Mouse (Mus musculus) Muller cell, postnatal 12 days (primary cell): ENCODE data around the gene Xrcc3.

Source experiments
- DNase-seq: peaks from one replicate; pipeline ENCODE4 v3.0.0-alpha.2; 2015; ENCODE audit errors: inconsistent ontology term

Xrcc3 gene

DNA sequence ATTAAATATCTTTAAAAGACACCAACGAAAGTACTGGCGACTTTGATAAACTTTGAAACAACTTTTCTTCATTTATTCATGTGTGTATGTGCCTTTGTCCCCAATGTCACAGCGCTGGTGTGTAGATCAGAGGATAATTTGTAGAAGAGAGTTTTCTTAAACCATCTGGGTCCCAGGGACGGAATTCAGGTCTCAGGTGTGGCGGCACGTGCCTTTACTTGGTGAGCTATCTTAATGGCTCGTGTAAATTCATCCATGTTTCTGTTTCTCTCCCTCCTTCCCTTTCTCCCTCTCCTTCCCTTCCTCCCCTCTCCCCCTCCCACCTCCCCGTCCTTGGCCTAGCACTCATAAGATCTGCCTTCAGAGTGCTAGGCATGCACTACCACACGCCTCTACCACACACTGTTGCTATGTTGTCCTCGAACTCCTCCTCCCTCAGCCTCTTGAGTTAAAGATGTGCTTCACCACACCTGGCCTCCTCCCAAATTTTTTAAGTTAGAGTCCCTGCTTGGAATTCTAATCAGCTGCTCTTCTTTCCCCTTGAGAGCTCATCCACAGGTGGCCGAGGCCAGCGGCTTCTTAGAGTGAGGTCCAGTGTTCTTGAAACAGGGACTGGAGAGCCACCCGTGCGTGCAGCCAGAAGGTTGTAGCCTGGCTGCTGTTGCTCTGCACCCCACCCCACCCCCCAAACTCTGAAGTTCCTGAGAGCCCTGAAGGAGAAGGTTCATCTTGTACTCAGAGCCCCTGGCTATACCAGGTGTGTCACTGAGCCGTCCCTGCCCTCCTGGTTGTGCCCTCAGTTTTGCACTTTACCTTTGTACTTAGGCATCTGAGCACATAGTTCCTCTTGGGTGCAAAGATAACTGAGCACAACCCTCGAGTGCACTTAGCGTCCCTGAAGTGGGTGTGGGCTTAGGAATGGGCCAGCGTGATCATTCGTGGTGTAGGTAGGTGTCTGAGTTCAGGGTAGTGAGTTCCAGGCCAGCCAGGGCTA lies 1.4 kb upstream of the Xrcc3 start:
- DNase-seq = peak; percentile 20

DNA sequence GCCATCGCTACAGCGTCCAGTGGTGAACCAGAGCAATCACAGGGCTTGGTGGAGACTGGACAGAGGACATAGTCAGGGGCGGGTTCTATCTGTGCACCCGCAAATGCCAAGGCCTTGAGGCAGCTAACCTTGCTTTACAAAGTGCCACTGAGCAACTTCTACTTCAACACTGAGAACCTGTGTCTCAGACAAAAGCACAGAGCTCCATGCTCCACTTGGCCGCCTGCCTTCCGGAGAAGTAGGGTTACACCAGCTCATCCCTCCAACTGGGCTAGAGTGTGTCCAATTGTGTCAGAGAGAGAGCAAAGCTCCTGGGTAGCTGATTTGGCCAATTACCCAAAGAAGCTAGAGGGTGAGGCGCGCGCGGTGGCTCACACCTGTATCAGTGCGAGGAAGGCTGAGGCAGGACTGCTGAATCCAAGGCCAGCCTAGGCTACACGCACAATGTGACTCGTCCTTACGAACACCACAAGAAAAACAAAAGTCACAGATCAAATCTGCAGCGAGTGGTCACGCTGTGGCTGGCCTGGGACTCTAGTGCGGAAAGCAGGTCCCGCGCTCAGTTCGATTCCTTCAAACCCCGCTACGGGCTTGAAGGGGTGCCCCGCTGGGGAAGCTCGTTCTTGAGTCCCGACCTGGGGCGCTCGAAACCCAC lies 435 bp downstream of the Xrcc3 start:
- DNase-seq = peak; percentile 55

DNA sequence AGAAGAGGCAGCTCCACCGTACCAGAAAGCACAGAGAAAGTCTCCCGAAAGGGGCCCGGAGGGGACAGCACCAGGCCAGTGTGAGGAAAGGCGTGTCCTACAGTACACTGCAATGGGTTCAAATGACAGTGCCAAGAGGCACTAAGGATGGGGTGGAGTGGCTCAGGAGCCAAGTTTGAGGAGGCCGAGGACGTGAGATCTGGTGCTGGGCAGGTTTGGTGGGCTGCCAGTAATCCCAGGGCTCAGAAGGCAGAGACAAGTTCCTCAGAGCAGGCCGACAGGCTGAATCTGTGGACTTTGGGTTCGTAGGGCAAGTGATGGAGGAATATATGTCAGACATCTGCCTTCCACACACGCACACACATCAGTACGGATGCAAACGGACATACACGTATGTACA lies 1.1 kb downstream of the Xrcc3 start:
- DNase-seq = no peak

DNA sequence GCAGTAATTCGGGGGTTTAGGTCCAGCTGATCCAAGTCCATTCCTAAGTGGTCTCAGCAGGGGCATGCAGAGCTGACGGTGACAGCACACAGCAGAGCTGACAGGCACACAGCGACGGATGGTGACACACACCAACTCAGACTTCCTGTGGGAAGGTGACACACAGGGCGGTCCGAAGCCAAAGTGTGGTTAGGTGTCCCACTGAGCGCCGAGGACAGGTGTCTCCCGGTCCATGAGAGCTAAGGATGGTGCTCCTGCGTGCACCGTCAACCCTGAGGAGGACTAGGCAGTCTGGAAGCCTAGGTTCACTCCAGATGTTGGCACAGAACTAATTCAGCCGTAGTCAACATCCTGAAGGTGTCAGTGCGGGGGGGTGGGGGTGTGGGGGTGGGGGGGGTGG lies 1.6 kb downstream of the Xrcc3 start:
- DNase-seq = no peak

DNA sequence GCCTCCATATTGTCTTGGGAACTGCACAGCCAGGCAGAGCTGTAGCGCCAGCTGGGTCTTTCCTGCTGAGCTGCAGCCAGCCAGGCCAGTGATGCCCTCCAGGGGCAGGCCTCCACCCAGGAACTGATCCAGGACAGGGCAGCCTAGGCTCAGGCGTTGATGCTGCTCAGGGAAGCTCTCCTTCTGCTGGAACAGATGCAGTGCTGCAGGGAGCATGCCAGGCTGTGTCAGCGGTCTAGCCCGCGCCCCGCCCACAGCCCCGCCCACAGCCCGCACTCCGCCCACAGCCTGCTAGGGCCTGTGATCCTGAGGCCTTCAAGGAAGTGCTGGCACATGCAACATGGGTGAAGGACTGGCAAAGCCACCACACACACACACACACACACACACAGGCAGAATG lies 3.9 kb downstream of the Xrcc3 start:
- peak; percentile 90 for DNase-seq

DNA sequence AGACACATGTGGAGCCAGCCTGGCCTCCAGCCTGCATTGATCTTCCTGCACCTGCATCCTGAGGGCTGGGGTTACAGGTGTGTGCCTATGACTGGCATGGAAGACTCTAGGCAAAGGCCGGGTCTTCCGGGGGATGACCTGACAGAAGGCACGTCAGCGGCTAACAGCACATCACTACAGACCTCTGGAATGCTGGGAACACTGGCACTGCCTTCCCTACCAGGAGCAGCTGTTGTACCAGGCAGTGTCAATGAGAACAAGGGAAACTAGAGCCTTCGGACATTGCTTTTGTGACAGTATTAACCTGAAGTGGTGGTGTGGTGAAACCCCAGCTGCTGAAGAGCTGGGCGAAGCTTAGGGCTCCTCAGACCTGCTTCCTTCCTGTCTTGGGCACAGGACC lies 4.9 kb downstream of the Xrcc3 start:
- DNase-seq = no peak

DNA sequence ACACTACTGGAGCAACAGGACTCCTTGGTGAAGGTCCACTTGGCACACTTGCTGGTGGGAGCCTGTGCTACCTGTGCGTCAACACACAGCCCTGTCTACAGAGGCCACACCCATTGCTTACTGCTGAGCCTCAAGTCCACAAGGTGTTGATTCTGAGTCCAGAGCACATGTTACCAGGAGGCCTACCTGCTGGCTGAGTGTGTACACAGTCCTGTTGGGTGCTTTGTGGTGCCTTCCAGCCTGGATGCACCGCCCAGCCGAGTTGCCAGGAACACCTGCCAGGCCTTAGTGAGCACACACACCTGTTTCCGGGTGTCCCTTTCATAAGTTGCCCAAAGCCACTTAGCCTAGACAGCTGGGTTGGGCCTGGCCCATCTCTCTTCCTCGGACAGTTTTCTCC lies 10.1 kb downstream of the Xrcc3 start:
- no peak for DNase-seq

DNA sequence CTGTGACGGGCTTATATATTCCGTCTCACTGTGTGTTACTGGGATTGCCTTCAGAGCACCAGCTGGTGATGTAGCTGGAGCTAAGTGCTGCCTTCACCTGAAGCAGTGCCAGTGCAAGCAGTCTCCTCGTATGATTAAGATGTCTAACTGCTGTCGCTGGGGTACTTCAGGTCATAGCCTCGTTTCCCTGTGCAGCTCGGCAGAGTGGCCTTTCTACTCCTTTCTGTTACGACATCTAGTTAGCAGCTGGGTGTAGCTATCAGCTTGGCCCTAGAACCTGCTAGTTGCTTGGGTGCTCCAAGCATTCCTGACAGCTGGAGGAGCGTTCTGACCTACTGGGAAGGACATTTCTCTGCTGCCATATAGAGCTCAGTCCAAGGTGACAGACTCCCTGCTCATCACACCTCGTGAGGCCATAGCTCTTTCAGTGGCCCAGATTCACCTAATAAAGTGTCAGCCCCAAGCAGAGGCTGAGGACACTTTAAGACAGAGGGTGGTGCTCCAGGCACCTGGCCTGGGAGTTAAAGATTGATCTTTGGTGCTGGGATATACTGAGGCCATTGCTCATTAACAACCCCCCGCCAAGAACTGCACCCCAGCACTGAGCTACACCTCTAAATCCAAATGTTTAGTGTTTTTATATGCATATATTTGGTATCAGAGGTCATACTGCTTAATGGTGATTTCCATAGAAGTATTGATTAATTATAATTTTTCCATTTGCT lies 13.1 kb downstream of the Xrcc3 start:
- DNase-seq = no peak

DNA sequence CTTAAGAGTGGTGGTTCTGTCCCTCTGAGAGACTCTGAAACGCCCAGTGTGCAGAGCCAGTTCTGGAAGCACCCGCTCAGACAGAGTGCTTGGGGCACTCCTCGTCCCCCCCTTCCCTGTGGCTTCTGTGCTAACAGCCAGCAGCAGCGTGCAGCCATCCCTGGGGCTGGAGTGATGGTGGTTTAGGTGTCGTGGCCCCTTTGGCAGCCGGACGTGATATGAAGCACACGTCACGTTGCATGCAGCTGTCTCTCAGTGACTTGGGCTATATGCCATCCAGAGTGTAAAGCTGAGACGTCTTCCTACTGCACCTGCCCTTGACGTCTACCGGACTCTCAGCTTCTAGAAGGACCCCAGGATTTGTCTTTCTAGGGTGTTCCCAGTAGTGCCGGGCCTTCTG lies 15.2 kb downstream of the Xrcc3 start:
- no peak for DNase-seq

DNA sequence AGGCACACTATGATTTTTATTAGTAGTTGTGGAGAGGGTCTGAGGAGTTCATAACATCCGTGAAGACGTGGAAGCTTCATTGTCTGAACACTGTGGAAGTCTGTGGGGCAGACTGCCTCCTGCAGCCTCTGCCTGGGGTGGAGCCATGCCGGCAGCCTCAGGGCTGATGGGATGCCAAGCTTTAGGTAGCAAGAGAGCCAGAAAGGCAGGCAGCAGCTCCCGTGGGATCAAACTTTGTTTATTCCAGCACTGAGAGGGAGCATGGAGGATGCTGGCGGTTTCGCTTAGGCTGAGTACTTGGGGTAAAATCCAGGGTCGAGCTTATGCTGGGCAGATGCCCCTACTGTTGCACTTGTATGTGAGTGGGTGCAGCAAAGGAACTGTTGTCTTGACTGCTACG lies 16.4 kb downstream of the Xrcc3 start:
- DNase-seq = no peak

DNA sequence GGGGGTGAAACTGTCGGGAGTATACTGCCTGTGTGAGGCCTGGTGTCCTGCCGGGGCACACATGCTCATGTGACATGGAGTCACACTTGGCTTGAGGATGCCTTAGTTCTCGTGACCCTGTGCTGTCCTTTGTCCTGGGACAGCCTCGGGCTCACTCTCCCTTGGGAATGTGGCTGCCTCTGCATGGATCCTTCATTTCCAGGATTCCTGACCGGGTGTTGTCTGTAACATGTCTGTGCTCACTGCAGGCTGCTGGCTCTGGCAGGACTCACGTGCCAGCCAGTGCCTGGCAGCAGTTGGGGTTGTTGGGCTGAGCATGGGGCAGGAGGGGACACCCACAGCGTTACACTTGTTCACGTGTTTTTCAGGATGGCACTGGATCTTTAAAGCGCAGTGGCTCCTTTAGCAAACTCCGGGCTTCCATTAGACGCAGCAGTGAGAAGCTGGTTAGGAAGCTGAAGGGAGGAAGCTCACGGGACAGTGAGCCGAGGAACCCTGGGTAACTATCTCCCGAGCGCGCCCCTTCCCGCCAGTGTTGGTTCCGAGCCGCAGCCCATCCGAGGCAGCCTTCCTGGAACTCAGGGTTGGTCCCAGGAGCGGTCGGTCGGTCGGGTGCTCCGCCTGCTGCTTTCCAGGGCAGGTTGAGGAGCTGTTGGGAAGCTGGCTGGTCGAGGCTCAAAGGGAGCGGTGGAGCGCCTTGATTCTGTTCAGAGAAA lies 18.3 kb downstream of the Xrcc3 start:
- peak; percentile 45 for DNase-seq

DNA sequence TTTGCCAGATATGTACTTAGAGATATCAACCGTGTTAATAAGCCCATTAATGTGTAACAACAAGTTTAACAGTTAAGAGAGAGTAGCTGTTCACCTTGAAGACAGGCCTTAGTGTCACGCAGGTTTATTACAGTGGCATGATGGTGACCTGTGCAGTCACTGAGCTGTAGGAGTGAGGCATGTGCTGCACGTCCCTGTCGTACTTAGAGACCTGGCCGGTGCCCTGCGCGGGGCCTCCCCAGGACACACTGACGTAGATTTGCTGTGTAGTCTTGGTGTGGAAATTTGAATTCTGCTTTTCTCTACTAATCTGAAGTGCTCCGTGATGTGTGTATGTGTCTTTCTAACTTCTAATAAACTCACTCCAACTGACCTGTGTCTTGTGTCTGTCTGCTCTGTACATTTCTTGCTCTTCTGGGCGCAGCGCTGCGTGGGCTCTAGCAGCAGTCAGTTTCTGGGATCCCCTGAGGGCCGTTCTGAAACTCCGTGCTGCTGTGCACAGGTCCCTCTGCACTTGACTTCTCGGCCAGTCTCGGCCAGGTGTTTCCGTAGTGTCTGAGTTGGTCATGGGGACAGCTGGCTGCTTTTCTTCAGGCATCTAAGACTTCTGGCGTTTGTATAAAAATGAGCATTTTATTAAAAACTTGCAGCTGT lies 19.0 kb downstream of the Xrcc3 start:
- DNase-seq = no peak

DNA sequence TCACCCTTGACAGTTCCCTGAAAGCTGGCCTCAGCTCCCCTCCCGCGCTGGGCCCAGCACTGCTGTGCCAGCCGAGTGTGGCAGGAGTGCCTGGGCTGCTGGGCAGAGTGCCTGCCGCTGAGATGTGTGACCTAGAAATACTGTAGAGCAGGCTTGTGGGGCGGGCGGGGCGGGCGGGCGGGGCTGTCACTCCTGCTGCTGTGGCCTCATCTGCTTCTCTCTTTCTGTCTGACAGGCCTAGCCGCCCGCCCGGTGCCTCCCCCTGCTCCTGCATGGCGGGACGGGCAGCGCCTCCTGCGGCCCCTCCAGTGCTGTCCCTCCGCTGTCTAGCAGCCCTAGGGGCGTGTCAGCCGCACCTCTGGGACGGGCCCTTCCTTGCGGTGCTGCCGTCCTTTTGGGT lies 19.6 kb downstream of the Xrcc3 start:
- DNase-seq = peak; percentile 58

DNA sequence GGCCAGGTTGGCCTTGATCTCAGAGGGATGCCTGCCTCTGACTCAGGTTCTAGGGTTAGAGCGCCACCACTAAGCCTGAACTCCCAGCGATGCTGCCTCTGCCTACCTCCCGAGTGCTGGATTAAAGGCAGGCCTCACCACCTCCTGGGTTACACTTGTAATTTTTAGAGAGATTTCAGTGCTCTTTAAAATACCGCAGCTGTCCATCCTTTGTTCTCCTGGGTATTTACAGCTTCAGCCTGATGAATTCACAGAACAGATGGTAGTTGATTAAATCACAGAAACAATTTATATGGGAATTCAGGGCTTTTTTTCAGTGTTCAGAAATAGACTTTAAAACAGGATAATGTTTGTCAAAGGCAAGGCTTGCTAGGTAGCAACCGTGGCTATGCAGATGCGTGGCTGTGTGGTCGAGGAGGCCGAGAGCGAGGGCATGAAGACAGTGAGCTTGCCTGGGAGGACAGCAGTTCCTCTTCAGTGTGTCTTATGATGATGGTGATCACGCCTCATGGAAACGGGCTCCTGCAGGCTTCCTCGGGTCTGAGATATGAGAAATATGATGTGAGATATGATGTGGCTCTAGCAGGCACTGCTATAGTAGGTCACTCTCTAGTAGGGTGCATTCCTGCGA lies 22.1 kb downstream of the Xrcc3 start:
- DNase-seq = no peak

DNA sequence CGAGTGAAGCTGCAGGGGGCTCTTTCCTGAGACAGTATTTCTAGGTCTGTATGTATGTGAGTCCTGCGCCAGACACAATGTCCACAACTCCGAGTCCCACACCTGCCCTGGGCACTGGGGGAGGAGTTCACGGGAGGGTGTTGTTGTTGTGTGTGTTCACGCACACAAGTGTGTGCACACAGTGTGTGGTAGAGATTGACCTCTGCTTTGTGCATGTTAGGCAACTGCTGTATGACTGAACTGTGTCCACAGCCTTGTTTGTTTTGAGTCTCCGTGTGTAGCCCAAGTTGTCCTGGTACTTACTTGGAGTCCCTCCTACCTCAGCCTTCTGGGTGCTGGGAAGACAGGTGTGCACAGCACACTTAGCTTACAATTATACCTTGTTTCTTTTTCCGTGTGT lies 23.0 kb downstream of the Xrcc3 start:
- DNase-seq = no peak

DNA sequence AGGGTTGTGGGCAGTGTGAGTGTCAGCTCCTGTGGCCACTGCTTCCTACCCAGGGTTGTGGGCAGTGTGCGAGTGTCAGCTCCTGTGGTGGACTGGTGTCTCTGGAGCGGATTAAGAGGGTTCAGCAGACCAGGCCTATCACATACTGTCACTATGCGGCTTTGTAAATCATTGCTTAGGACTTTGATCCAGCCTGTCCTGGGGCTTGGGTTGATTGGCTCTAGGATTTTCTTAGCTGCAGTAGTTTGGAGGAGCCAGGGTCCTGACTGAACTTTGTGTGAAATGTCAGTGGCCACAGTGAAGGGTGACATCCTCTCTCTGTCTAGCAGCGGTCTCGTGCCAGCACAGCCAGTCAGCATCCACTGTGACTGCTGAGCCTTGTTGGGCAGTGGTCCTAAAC lies 23.6 kb downstream of the Xrcc3 start:
- no peak for DNase-seq

DNA sequence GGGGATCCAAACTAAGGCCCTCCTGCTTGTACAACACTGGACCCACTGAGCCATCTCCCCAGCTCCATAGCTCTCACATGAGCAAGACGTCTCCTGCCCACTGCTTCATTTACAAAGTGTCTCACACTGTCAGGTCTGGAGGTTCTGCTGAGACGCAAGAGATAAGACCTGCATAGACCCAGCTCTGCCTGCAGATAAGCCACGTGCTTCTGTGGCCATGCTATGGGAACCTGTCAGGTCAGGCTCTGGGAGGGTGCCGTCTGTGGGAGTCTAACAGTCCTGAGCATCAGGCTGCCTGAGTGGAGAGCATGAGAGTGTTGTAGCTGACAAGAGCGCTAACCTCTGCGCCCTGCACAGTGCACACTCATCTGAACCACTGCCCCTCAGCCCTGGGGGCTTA lies 26.7 kb downstream of the Xrcc3 start:
- DNase-seq = no peak

DNA sequence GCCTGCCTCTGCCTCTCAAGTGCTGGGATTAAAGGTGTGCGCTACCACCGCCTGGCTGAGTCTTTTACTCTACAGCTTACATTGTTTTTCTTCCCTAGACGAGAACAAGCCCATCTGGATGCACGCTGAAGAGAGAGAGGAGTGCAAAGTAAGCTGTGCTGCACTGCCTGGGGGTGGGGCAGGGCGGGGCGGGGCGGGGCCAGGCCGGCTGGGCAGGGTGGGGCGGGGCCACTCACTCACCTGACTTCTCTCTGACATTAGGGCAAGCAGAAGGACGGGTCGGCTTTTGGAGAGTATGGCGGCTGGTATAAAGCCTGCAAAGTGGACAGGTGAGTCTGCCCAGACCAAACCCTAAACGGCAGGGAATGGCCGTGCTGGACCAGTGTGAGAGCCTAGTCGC lies 28.5 kb downstream of the Xrcc3 start:
- no peak for DNase-seq

DNA sequence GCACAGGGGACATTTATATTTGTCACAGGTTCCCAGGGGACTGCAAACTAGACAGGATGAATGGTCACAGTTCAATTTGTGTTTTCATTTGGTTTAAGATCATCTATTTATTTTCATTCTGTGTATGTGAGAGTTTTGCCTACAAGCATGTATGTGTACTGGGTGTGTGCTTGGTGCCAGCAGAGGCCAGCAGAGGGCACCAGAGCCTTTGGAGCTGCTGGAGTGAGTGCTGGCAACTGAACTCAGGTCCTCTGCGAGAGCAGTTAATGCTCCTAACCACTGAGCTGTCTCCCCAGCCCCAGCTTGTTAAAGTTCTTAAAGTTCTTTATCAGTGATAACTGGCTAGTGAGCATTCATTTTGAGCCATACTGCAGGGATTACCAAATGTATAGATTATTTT lies 34.1 kb downstream of the Xrcc3 start:
- DNase-seq = no peak

DNA sequence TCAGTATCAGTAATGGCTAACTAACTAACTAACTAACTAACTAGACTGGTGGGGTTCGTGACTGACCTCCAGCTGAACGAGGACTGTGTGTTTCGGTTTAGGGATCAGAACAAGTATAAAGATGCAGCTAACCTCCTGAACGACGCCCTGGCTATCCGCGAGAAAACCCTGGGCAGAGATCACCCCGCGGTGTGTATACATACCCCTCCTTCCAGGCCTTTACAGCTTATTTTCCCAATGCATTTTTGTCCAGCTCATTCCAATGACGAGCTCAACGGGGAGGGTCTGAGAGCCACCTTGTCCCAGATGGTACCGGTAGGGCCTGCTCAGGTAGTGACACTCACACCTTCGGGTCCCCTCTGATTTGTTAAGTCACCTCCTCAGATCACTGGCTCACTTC lies 35.8 kb downstream of the Xrcc3 start:
- no peak for DNase-seq

DNA sequence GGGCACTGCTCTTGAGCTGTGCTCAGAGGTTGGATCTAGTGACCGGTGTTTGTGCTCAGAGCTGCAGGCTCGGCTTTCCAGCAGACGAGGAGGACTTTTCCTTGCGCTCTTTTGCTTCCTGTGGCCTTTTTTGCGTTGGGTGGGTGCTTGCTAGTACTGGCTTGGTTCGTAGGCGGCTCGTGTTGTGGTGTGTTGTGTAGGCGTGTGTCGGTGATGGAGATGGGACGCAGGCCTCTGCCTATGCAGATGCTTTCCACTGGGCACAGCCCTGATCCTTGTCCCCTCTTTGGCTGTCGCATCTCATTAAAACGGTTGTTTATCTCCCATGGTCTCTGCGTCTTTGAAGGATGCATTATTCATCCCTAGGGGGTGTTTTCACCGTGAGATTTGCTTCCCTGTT lies 38.8 kb downstream of the Xrcc3 start:
- no peak for DNase-seq
